Mouse (Mus musculus) embryonic facial prominence, embryonic 10.5 days (tissue): ENCODE results near the gene Dpep3. TPM values are rescaled to one million over a fixed set of nuclear protein-coding genes. Genes with fewer than 3 reads are reported as not detected.

Source experiments
- DNase-seq: peaks from one replicate; pipeline ENCODE4 v3.0.0-alpha.2; 2017; ENCODE audit warnings: low spot score
- H3K27ac ChIP-seq: fragments of 300-500 bp; sonication (generic); replicated peaks from 2 replicates; pipeline ENCODE4 v1.5.1; 2016; ENCODE audit warnings: mild to moderate bottlenecking
- H3K27me3 ChIP-seq: fragments of 300-500 bp; sonication (generic); replicated peaks from 2 replicates; pipeline ENCODE4 v1.6.1; 2016; ENCODE audit warnings: low read depth, mild to moderate bottlenecking; ENCODE audit not compliant: poor library complexity, severe bottlenecking
- H3K36me3 ChIP-seq: fragments of 300-500 bp; sonication (generic); replicated peaks from 2 replicates; pipeline ENCODE4 v1.6.1; 2016; ENCODE audit warnings: mild to moderate bottlenecking, moderate library complexity
- H3K4me1 ChIP-seq: fragments of 300-500 bp; sonication (generic); 2 replicates; pipeline ENCODE4 v1.6.1; 2016
- H3K4me3 ChIP-seq: fragments of 300-500 bp; sonication (generic); 2 replicates; pipeline ENCODE4 v1.5.1; 2016; ENCODE audit warnings: mild to moderate bottlenecking, moderate library complexity
- H3K9me3 ChIP-seq: fragments of 300-500 bp; sonication (generic); 2 replicates; pipeline ENCODE4 v1.6.1; 2016; ENCODE audit warnings: mild to moderate bottlenecking
- WGBS: fragments of 180-500 bp; shearing (Covaris S2); methylation state at CpG from one replicate; pipeline ENCODE4 v1.1.7; 2016; 5-methylcytosine and 5-hydroxymethylcytosine counted together
- polyA plus RNA-seq: library from polyadenylated mRNA; unstranded; fragments of >200 nt; fragmentation: Nextera tagmentation; extraction: Ambion mirVana; gene quantifications from 2 replicates; pipeline ENCODE4 v1.2.1, GENCODE M21; 2016

Gene Dpep3
- polyA plus RNA-seq, 1 experiment from 2014 or later = not detected

DNA sequence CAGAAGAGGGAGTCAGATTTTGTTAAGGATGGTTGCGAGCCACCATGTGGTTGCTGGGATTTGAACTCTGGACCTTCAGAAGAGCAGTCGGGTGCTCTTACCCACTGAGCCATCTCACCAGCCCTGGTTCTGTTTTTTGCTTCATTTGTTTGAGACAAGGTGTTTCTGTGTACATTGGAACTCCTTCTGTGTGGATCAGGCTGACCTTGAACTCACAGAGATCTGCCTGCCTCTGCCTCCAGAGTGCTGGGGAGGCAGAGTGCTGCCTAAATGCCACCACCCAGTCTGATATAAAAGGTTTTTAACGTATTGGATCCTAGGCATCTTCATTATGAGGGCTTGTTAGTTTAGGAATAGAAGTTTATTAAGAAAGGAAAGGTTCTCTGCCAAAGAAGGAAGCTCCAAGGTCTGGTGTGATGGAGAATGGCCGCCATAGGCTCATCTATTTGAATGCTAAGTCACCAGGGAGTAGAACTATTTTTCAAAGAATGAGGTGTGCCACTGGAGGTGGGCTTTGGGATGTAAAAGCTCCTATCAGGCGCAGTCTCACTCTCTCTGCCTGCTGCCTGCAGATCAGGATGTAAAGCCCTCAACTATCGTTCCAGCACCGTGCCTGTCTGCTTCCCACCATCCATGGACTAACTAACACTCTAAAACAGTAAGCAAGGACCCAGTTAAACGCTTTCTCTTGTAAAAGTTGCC, 8.1 kb downstream of the Dpep3 start:
- Histone ChIP-seq H3K36me3 (no peaks in the 10 kb centered on the region), H3K4me1 (peaks cover 11% of the 10 kb centered on the region), H3K27me3 (peaks cover 20% of the 10 kb centered on the region), H3K9me3 (no peaks in the 10 kb centered on the region), H3K4me3 (no peak overlapping the region), H3K27ac (no peak overlapping the region)
- WGBS = 79% methylated on average over 8 of the region's 8 CpGs
- DNase-seq = no peak

DNA sequence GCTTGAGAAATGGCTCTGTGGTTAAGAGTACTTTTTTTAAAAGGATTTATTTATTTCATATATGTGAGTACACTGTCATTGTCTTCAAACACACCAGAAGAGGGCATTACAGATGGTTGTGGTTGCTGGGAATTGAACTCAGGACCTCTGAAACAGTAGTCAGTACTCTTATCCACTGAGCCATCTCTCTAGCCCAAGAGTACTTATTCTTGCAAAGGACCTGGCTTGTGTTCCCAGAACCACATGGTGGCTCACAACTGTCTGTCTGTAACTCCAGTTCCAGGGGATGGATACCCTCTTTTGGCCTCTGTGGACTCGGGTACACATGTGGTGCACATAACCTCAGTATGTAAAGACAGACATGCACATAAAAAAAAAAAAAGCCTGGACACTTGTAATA, 9.9 kb downstream of the Dpep3 start:
- Histone ChIP-seq H3K4me3 (no peak overlapping the region), H3K27me3 (peaks cover 27% of the 10 kb centered on the region), H3K4me1 (peaks cover 27% of the 10 kb centered on the region), H3K27ac (no peak overlapping the region), H3K36me3 (no peaks in the 10 kb centered on the region), H3K9me3 (no peaks in the 10 kb centered on the region)
- WGBS = 85% methylated on average over 1 of the region's 1 CpGs
- DNase-seq = no peak

DNA sequence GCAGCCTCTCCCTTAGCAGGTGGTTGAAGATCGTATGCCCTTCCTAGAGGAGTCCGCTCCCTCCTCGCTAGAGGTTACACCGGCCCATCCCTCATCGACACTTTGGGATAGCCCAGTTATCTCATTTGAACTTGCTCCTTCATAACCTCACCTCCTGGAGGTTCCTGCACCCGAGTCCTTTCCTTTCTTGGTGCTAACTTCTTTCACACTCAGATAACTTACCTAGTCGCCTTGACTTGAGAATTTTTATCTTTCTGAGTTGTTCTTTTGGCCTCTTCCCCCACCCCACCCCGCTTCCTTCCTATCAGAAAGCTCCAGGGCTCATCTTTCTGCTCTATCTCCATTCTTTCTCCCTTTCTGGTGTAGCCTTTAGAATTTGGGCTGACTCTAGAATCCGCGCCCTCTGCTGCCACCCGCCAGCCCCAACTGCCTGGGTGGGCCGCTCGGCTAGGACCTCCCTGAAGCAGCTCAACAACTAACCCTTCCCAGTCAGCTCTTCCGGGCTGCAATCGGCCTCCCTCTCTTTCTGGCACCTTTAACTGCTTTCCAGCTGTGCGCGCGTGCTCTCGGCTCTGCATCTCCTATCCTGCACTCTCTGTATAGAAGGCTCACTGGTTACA, 12.4 kb downstream of the Dpep3 start:
- Histone ChIP-seq H3K4me3 (peak overlapping the region; percentile 72), H3K4me1 (peaks cover 38% of the 10 kb centered on the region), H3K9me3 (no peaks in the 10 kb centered on the region), H3K36me3 (0 out of 2 replicates have a peak, but pooled peaks cover 2% of the 10 kb centered on the region), H3K27ac (peak overlapping the region; percentile 85), H3K27me3 (peaks cover 30% of the 10 kb centered on the region)
- peak; percentile 79 for DNase-seq
- 8% methylated on average over 19 of the region's 19 CpGs for WGBS

DNA sequence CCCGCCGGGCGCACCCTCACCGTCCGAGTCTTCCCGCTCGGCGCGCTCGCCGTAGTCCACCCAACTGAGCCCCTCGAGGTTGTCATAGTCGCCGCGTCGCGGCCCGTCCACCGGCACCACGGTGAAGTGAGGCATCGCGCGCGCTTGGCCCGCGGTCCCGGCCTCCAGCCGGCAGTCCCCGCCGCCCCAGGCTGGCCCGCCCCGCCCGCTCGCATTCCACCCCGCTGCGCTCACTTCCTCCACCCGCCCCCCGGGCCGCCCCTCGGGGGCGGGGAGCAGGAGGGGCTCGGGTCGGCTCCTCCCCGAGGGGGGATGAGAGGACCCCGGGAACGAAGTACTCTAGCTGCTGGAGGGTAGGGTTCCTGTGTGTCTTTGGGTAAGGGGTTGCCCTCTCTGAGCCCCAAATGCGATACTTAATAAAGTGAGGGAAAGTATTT, 13.3 kb downstream of the Dpep3 start, which contains the start of gene Slc12a4:
Slc12a4 (minus strand) TSS at position 193 of the 437 bp plus-strand sequence.
- Histone ChIP-seq H3K4me1 (peaks cover 42% of the 10 kb centered on the region), H3K27ac (peak within 1 kb of the TSS; percentile 85), H3K27me3 (peaks cover 30% of the 10 kb centered on the region), H3K9me3 (no peaks in the 10 kb centered on the region), H3K36me3 (0 out of 2 replicates have a peak, but pooled peaks cover 3% of the 10 kb centered on the region), H3K4me3 (peak within 1 kb of the TSS; percentile 72)
- peak; percentile 93 for DNase-seq
- under 1% methylated on average over 47 of the region's 47 CpGs for WGBS

DNA sequence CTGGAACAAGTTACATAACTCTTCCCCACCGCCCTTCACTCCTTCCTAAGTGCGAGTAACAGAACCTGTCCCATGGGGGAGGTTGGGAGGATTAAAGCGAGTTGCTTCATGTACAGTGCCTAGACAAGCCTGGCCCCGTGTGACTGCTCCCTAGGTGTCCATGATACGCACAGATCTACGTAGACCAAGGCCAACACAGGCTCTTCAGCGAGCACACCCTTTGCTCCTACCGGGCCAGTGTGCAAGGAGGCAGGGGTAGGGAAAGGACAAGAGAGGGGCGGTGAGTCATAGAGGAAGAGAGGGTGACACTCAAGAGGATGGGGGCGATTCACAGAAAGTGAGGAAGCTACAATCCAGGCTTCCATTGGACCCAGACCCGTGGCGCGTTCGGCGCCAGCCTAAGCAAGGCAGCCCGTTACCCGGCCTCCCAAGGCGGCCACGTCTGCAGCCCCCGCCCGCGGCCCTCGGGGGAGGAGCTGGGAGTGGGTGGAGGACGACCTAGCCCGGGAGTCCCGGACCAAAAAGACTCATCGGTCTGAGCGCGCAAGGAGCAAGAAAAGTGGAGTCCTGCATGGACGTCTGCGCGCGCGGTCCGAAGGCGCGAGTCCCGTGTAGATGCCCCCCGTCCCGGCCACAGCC, 13.8 kb downstream of the Dpep3 start:
- WGBS = 2% methylated on average over 40 of the region's 40 CpGs
- Histone ChIP-seq H3K36me3 (peaks cover 7% of the 10 kb centered on the region), H3K27ac (peak overlapping the region; percentile 85), H3K27me3 (peaks cover 30% of the 10 kb centered on the region), H3K9me3 (no peaks in the 10 kb centered on the region), H3K4me1 (peaks cover 42% of the 10 kb centered on the region), H3K4me3 (peak overlapping the region; percentile 72)
- DNase-seq = no peak

DNA sequence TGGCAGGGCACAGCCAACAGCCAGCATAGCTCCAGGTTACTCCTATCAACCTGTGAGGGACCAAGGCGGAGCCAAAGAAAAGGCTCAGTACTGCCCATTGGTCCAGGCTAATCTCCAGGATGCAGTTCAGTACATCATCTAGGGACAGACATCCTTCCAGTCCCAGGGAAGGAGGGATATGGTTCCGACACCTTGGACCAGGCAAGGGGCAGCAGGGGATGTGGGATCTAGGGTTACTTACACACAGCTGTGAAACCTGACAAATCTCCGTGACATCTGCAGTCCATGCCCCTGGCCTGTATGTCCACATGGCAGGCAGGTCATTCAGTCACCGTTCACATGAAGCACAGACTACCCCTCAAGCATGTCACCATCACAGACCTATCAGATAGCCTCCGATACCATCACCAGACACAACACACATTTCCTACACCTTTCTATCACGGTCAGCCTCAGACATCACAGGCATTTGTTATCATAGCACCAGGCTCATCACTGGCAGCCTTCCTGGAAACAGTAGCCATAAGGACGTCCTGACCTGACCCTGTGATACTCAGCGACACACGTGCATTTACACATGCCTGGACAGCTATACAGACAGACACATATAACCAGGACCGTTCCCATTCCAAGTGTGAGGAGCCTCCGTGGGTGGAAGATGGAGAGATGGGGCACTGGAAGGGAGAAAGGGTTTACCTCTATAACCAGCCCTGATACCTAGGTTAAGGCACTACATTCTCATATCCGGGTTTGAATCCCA, 14.5 kb downstream of the Dpep3 start:
- peak overlapping the region; percentile 41; the same call in 1 of the 2 replicates for H3K27ac ChIP-seq

DNA sequence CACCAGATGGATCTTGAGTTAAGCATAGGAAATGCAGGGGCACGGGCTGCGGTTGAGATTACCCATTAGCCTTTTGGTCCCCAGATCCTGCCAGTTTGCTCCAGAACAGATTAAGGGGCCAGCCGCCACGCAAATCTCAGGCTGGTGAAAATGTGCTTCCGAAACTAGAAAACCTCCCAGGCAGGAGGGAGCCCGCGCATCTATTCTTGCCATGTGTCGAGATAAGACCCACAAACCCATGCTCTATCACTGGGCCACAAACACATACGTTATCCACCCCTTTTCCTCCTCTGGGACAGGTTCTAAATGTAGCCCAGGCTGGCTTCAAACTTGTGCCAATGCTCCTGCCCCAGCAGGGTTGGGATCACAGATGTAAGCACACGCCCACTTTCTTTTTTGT, 17.7 kb downstream of the Dpep3 start:
- Histone ChIP-seq H3K27ac (no peak overlapping the region), H3K9me3 (no peaks in the 10 kb centered on the region), H3K4me1 (peaks cover 35% of the 10 kb centered on the region), H3K27me3 (peaks cover 13% of the 10 kb centered on the region), H3K4me3 (no peak overlapping the region), H3K36me3 (peaks cover 43% of the 10 kb centered on the region)
- WGBS = 88% methylated on average over 10 of the region's 10 CpGs
- DNase-seq = no peak

More for the DNA sequence above, 14.5 kb downstream of the Dpep3 start:
- no peaks in the 10 kb centered on the region for H3K9me3 ChIP-seq
- peak; percentile 13 for DNase-seq
- peaks cover 14% of the 10 kb centered on the region for H3K36me3 ChIP-seq
- peaks cover 30% of the 10 kb centered on the region for H3K27me3 ChIP-seq
- 64% methylated on average over 12 of the region's 12 CpGs for WGBS
- peaks cover 42% of the 10 kb centered on the region for H3K4me1 ChIP-seq
- H3K4me3 ChIP-seq = peak overlapping the region; percentile 72

DNA sequence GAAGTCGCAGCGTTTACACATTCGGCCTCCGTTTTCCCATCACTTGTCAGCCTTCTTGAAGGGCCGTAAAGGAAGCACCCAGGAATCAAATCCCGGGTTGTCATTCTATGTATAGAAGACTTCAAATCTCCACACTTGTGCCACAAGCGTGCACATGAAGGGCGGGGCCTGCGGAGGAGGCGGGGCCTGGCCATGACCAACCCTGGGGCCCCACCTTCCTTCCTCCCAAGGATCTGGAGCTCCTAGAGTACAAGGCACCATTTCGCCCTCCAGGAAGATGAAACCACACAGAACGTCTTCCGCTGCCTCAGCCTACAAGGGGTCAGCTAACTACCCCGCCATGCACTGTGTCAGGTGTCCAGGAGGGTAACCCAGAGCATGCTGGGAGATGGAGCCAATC, 18.1 kb downstream of the Dpep3 start:
- Histone ChIP-seq H3K4me1 (peaks cover 31% of the 10 kb centered on the region), H3K36me3 (peaks cover 47% of the 10 kb centered on the region), H3K9me3 (no peaks in the 10 kb centered on the region), H3K4me3 (no peak overlapping the region), H3K27ac (no peak overlapping the region), H3K27me3 (peaks cover 10% of the 10 kb centered on the region; the same call in 1 of the 2 replicates)
- no peak for DNase-seq
- 77% methylated on average over 14 of the region's 14 CpGs for WGBS

DNA sequence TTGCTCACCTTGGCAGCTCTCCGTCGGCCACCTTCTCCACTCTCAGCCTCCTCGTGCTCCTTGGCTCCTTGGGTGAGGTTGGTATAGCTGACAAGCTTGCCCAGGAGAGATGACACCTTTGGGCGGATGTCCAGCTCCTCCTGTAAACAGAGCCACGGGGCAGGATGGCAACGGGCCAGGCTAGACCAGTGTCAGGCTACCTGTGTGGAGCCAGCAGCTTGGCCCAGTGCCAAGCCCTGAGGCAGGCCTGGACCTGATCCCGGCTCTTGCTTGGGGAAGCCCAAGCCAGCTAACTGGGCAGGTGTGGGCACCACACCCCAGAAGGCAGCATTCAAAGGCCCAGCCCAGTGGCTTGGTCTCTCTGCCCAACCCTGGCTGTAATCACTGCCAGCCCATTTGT, 19.9 kb downstream of the Dpep3 start:
- H3K36me3 ChIP-seq = peaks cover 64% of the 10 kb centered on the region
- DNase-seq = no peak
- H3K9me3 ChIP-seq = no peaks in the 10 kb centered on the region
- H3K4me1 ChIP-seq = peaks cover 15% of the 10 kb centered on the region
- peaks cover 2% of the 10 kb centered on the region; the same call in 1 of the 2 replicates for H3K27me3 ChIP-seq
- H3K27ac ChIP-seq = no peak overlapping the region
- 90% methylated on average over 7 of the region's 7 CpGs for WGBS
- no peak overlapping the region for H3K4me3 ChIP-seq

DNA sequence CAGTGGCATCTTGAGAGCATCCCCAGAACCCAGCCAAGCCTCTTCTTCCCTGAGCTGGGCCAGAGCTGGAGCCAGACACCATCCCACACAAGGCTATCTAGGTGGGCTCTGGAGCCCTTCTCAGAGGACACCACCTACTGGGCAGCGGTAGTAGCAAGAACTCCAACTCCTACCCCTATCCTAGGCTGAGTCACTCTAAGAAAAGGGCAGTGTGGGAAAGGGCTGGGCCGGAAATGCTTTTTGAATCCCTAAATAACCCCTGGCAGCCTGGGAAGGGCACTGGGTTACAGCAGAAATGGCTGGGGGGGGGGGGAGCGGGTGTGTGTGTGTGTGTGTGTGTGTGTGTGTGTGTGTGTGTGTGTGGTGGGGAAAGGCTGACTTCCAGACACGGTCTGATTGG, 21.4 kb downstream of the Dpep3 start:
- WGBS = 63% methylated on average over 3 of the region's 4 CpGs
- Histone ChIP-seq H3K36me3 (peaks cover 80% of the 10 kb centered on the region), H3K4me3 (no peak overlapping the region), H3K9me3 (no peaks in the 10 kb centered on the region), H3K27me3 (no peaks in the 10 kb centered on the region), H3K27ac (no peak overlapping the region), H3K4me1 (peaks cover 6% of the 10 kb centered on the region; the same call in 1 of the 2 replicates)
- DNase-seq = no peak

DNA sequence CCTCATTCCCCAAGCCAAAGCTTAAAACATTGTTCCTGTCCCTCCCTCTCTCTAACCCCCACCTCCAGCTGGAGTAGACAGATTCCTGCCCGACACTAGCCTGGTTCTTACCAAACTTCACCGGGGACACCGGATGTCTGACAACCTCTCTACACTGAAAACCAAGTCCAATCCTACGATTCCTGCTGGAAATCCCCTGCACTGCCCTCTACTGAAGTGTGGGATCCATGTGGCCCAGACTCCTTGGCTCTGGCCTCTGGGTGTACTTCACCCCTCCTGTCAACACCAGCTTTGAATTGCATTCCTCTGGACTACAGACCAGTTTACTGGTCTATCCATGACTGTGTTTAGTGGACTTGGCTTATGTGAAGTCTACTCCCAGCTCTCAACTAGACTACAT, 22.7 kb downstream of the Dpep3 start:
- peaks cover 4% of the 10 kb centered on the region for H3K4me1 ChIP-seq
- no peak for DNase-seq
- H3K27ac ChIP-seq = no peak overlapping the region
- no peaks in the 10 kb centered on the region for H3K27me3 ChIP-seq
- no peaks in the 10 kb centered on the region for H3K9me3 ChIP-seq
- H3K4me3 ChIP-seq = no peak overlapping the region
- H3K36me3 ChIP-seq = peaks cover 85% of the 10 kb centered on the region
- 89% methylated on average over 4 of the region's 4 CpGs for WGBS

DNA sequence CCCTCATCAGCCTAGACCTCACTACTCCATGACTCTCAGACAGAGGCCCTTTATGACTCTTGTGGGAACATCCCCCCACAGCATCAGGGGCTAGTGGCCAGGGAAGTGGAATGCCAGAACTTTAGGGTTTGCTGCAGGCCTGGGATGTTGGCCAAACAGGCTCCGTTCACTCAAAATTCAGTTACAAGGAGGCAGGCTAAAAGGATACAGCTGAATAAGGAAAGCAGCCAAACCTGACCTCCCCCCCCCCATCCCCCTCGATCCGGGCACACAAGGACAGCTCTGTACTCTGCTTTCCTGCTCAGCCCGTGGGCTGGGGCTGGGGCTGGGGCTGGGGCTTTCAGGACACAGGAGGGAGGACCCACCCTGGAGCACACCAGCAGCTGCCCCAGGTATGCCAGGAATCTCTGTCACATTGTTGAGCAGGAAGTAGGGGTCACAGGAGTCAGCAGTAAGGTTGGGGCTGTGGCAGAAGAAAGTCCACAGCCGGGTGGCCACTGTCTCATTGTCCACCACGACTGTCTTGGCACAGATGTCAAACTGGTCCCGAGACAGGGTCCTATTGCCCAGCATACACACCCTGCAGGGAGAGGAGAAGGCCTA, 28.1 kb downstream of the Dpep3 start:
- peaks cover 13% of the 10 kb centered on the region for H3K4me1 ChIP-seq
- H3K36me3 ChIP-seq = peaks cover 96% of the 10 kb centered on the region

More for the DNA sequence above, 28.1 kb downstream of the Dpep3 start:
- peak overlapping the region; percentile 61; the same call in 1 of the 2 replicates for H3K27ac ChIP-seq
- no peaks in the 10 kb centered on the region for H3K9me3 ChIP-seq
- WGBS = 23% methylated on average over 7 of the region's 7 CpGs
- peak; percentile 62 for DNase-seq
- no peak overlapping the region for H3K4me3 ChIP-seq
- H3K27me3 ChIP-seq = no peaks in the 10 kb centered on the region
